Mouse (Mus musculus): ENCODE measurements at regions not wholly inside any gene's neighbourhood (a gene's known extent, or its start where the extent isn't known, plus 50 kb on each side); places are given as distances from the start of the nearest gene placed in this dataset.
A peak's percentile ranks its signal among the peaks of the same experiment; 100 is the strongest.

DNA sequence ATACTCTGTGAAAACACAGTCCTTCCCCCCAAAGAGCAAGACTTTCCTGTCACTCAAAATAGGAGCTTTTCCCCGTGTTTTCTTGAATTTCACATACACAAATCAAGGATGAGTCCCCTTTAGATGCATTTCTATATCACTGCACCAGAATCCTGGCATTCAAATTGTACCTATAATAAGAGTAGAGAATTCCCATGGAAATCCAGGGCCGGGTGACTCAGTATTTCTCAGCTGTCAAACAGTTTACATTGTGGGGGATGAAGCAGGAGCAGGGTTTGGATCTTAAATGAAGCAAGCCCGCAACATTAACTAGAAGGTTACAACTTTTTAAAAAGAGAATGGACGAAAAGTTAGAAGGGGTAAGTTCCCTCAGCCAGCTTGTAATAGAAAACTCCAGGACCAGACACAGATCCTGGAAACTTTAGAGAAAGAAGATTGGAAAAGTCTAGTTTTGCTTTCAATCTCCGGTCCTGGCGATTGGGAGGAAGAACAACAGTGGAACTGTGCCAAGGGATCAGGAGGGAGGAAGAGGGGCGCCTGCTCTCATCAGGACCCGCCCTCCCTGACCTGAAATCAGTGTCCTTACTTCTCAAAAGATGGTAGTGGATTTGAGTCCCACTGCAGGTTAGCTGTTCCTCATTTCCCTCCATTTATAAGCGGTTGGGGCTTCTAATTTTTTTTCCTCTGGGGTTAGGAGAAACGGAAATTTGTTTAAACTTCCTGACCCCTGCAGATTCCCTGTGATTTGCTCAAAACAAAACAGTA, 676.4 kb downstream of the Cypt12 start:
- Histone ChIP-seq H3K4me1 (ENCODE audit: control insufficient read depth, insufficient read depth, low read length) (peaks cover 2% of the 10 kb centered on the region; the same call in 1 of the 2 replicates), H3K27me3 (ENCODE audit: control insufficient read depth, insufficient read depth, low read length) (no peaks in the 10 kb centered on the region), H3K36me3 (ENCODE audit: control insufficient read depth, insufficient read depth, low read length) (no peaks in the 10 kb centered on the region), H3K27ac (ENCODE audit: control insufficient read depth, insufficient read depth, low read depth, low read length) (peak overlapping the region; percentile 79), H3K4me3 (ENCODE audit: control insufficient read depth, low read depth, low read length) (no peak overlapping the region)
- no peak for TF ChIP-seq POLR2A (IDR thresholded peaks at IDR 0.05; ENCODE audit: control insufficient read depth, low read depth, low read length)
- no peak for TF ChIP-seq CTCF (IDR thresholded peaks at IDR 0.05; ENCODE audit: control insufficient read depth, insufficient read depth, insufficient replicate concordance, low read depth, low read length)

DNA sequence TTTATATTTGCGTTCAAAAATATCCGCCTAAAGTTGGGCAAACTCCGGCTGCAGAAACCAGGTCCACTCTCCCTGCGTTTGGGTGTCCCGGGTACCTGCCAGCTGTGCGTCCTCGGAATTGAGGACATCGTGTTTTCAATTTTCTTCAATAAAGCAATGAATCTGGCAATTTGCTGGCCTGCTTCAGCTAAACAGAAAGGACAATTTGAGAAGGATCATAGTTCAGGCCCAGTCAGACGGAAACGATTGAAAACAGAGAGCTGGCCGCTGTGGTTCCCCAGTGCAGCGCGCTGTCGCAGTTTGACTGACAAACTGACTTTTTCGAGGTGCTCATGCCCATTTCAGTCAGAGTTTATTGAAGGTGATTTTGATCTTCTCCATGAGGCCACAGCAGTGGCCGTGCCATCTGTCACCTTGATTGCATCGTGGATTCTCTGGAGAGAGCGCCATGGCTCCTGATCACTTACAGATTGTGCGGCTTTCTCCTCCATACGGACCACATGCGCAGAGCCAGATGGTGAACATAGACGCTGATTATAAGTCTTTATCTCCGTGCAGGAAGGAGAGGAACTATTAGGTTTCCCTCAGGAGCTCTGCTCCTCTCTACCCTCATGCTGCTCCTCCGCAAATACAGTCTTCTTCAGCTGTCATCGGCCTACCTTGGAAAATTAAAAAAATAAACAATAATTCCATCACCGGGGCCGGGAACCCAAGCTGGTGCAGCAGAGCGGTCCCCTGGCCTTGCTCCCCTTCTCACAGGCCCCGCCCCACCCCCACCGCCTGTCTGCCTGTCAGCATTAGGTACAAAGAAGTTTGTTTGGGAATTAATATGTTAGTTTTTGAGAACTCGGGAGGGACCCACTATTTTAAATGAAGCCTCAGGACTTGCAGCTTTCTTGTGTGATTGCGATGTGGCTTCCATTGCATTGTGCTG, 677.5 kb downstream of the Cypt12 start:
- Histone ChIP-seq H3K27ac (ENCODE audit: control insufficient read depth, insufficient read depth, low read depth, low read length) (peak overlapping the region; percentile 79), H3K36me3 (ENCODE audit: control insufficient read depth, insufficient read depth, low read length) (no peaks in the 10 kb centered on the region), H3K27me3 (ENCODE audit: control insufficient read depth, insufficient read depth, low read length) (no peaks in the 10 kb centered on the region), H3K4me1 (ENCODE audit: control insufficient read depth, insufficient read depth, low read length) (peaks cover 2% of the 10 kb centered on the region; the same call in 1 of the 2 replicates), H3K4me3 (ENCODE audit: control insufficient read depth, low read depth, low read length) (peak overlapping the region; percentile 45)
- TF ChIP-seq CTCF (IDR thresholded peaks at IDR 0.05; ENCODE audit: control insufficient read depth, insufficient read depth, insufficient replicate concordance, low read depth, low read length) = no peak
- no peak for TF ChIP-seq POLR2A (IDR thresholded peaks at IDR 0.05; ENCODE audit: control insufficient read depth, low read depth, low read length)

GRCm38 (mm10) chr3:18626375-18626774, 678.2 kb downstream of the Cypt12 start:
- H3K36me3 ChIP-seq (ENCODE audit: control insufficient read depth, insufficient read depth, low read length) = no peaks in the 10 kb centered on the region
- no peak overlapping the region for H3K27ac ChIP-seq (ENCODE audit: control insufficient read depth, insufficient read depth, low read depth, low read length)
- peaks cover 2% of the 10 kb centered on the region; the same call in 1 of the 2 replicates for H3K4me1 ChIP-seq (ENCODE audit: control insufficient read depth, insufficient read depth, low read length)
- TF ChIP-seq CTCF (IDR thresholded peaks at IDR 0.05; ENCODE audit: control insufficient read depth, insufficient read depth, insufficient replicate concordance, low read depth, low read length) (no peak), POLR2A (IDR thresholded peaks at IDR 0.05; ENCODE audit: control insufficient read depth, low read depth, low read length) (no peak)
- no peaks in the 10 kb centered on the region for H3K27me3 ChIP-seq (ENCODE audit: control insufficient read depth, insufficient read depth, low read length)
- no peak overlapping the region for H3K4me3 ChIP-seq (ENCODE audit: control insufficient read depth, low read depth, low read length)

DNA sequence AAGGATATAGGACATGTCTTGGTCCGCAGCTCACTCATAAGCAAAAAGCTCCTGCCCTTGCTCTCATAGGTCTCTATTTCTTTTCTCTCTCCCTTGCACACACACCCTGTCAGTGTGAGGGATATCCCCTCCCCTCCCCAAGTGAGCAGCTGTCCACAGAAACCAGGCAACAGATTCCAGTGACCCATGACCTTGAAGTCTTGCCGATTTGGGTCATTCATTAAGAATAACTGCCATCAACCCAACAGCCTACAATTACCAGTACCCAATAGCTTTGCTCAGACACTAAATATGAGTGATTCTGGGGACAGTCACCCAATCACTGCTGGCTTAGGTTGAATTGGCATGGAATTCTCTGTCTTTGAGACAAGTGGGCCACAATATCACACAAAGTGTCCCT, 678.6 kb downstream of the Cypt12 start:
- Histone ChIP-seq H3K27me3 (ENCODE audit: control insufficient read depth, insufficient read depth, low read length) (no peaks in the 10 kb centered on the region), H3K27ac (ENCODE audit: control insufficient read depth, insufficient read depth, low read depth, low read length) (no peak overlapping the region), H3K4me1 (ENCODE audit: control insufficient read depth, insufficient read depth, low read length) (peaks cover 2% of the 10 kb centered on the region; the same call in 1 of the 2 replicates), H3K36me3 (ENCODE audit: control insufficient read depth, insufficient read depth, low read length) (no peaks in the 10 kb centered on the region), H3K4me3 (ENCODE audit: control insufficient read depth, low read depth, low read length) (no peak overlapping the region)
- TF ChIP-seq CTCF (IDR thresholded peaks at IDR 0.05; ENCODE audit: control insufficient read depth, insufficient read depth, insufficient replicate concordance, low read depth, low read length) (no peak), POLR2A (IDR thresholded peaks at IDR 0.05; ENCODE audit: control insufficient read depth, low read depth, low read length) (no peak)

DNA sequence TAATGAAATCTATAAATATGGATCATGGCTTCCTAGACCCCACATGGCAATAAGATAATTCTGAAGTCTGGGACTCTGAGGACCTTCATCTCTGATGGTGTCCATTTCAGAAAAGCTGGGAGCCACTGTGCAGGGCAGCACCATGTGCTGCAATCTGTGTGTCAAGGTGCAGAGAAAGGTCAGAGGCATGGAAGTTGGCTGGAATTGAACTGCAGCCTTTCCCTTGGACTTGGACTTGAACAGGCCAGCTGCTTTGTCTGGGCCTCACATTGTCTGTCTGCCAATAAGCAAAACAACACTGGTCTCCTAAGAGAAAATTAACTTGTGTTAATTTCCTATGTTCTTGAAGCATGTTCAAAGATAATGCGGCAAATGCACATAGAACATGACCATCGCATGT, 681.0 kb downstream of the Cypt12 start:
- no peak for TF ChIP-seq CTCF (IDR thresholded peaks at IDR 0.05; ENCODE audit: control insufficient read depth, insufficient read depth, insufficient replicate concordance, low read depth, low read length)
- no peak for TF ChIP-seq POLR2A (IDR thresholded peaks at IDR 0.05; ENCODE audit: control insufficient read depth, low read depth, low read length)

DNA sequence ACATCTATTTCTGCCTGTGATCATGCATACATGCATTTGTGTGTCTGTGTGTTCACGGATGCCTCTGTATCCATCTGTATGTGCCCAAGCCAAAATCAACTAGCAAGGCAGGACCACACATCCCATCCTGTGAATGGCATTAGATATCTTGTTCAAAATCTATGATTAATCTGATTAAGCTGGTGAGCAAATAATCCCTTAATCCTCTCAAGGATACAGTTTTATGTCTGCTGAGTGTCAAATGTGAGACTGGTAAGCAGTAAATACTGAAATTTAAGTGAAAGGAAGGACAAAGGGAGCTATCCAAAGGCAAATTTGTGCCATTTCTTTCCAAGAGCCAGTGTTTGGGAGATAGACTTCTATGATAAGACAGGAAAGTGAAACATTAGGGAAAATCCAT, 683.4 kb downstream of the Cypt12 start:
- no peaks in the 10 kb centered on the region; the same call in 1 of the 2 replicates for H3K4me1 ChIP-seq (ENCODE audit: control insufficient read depth, insufficient read depth, low read length)
- no peak for TF ChIP-seq POLR2A (IDR thresholded peaks at IDR 0.05; ENCODE audit: control insufficient read depth, low read depth, low read length)
- TF ChIP-seq CTCF (IDR thresholded peaks at IDR 0.05; ENCODE audit: control insufficient read depth, insufficient read depth, insufficient replicate concordance, low read depth, low read length) = no peak
- H3K36me3 ChIP-seq (ENCODE audit: control insufficient read depth, insufficient read depth, low read length) = no peaks in the 10 kb centered on the region
- H3K27me3 ChIP-seq (ENCODE audit: control insufficient read depth, insufficient read depth, low read length) = no peaks in the 10 kb centered on the region
- H3K4me3 ChIP-seq (ENCODE audit: control insufficient read depth, low read depth, low read length) = no peak overlapping the region
- H3K27ac ChIP-seq (ENCODE audit: control insufficient read depth, insufficient read depth, low read depth, low read length) = no peak overlapping the region

More for the DNA sequence above, 681.0 kb downstream of the Cypt12 start:
- H3K27me3 ChIP-seq (ENCODE audit: control insufficient read depth, insufficient read depth, low read length) = no peaks in the 10 kb centered on the region
- H3K4me3 ChIP-seq (ENCODE audit: control insufficient read depth, low read depth, low read length) = no peak overlapping the region
- no peaks in the 10 kb centered on the region for H3K36me3 ChIP-seq (ENCODE audit: control insufficient read depth, insufficient read depth, low read length)
- H3K4me1 ChIP-seq (ENCODE audit: control insufficient read depth, insufficient read depth, low read length) = peaks cover 2% of the 10 kb centered on the region; the same call in 1 of the 2 replicates
- H3K27ac ChIP-seq (ENCODE audit: control insufficient read depth, insufficient read depth, low read depth, low read length) = no peak overlapping the region

GRCm38 (mm10) chr3:18634855-18635254, 686.6 kb downstream of the Cypt12 start:
- TF ChIP-seq CTCF (IDR thresholded peaks at IDR 0.05; ENCODE audit: control insufficient read depth, insufficient read depth, insufficient replicate concordance, low read depth, low read length) (no peak), POLR2A (IDR thresholded peaks at IDR 0.05; ENCODE audit: control insufficient read depth, low read depth, low read length) (no peak)

More at GRCm38 (mm10) chr3:18634855-18635254, 686.6 kb downstream of the Cypt12 start:
- H3K36me3 ChIP-seq (ENCODE audit: control insufficient read depth, insufficient read depth, low read length) = no peaks in the 10 kb centered on the region
- H3K27ac ChIP-seq (ENCODE audit: control insufficient read depth, insufficient read depth, low read depth, low read length) = no peak overlapping the region
- H3K4me1 ChIP-seq (ENCODE audit: control insufficient read depth, insufficient read depth, low read length) = no peaks in the 10 kb centered on the region; the same call in 1 of the 2 replicates
- H3K27me3 ChIP-seq (ENCODE audit: control insufficient read depth, insufficient read depth, low read length) = no peaks in the 10 kb centered on the region
- H3K4me3 ChIP-seq (ENCODE audit: control insufficient read depth, low read depth, low read length) = no peak overlapping the region

All from testis, adult 2 months (tissue).